Mouse (Mus musculus) liver, embryonic 15.5 days (tissue): ENCODE results near the gene Lrrc71. TPM values are rescaled to one million over a fixed set of nuclear protein-coding genes. Genes with fewer than 3 reads are reported as not detected.

Experiments used
- ATAC-seq: fragments of 200-750 bp; cut with Nextera tagmentation; 2 replicates; pipeline ENCODE4 v1.8.0; 2017; ENCODE audit warnings: moderate number of reproducible peaks, mild to moderate bottlenecking, moderate library complexity; ENCODE audit not compliant: insufficient read depth
- H3K27ac ChIP-seq: fragments of 300-500 bp; sonication (generic); replicated peaks from 2 replicates; pipeline ENCODE4 v1.5.1; 2015; ENCODE audit warnings: mild to moderate bottlenecking, inconsistent platforms
- H3K27me3 ChIP-seq: fragments of 300-500 bp; sonication (generic); 2 replicates; pipeline ENCODE4 v1.6.1; 2015; ENCODE audit warnings: mild to moderate bottlenecking, inconsistent platforms
- H3K36me3 ChIP-seq: fragments of 300-500 bp; sonication (generic); replicated peaks from 2 replicates; pipeline ENCODE4 v1.6.1; 2015; ENCODE audit warnings: moderate library complexity, mild to moderate bottlenecking, inconsistent platforms
- H3K4me1 ChIP-seq: fragments of 300-500 bp; sonication (generic); replicated peaks from 2 replicates; pipeline ENCODE4 v1.6.1; 2015; ENCODE audit warnings: inconsistent platforms
- H3K4me2 ChIP-seq: fragments of 300-500 bp; sonication (generic); 2 replicates; pipeline ENCODE4 v1.6.1; 2015; ENCODE audit warnings: moderate library complexity, mild to moderate bottlenecking, inconsistent platforms
- H3K4me3 ChIP-seq: fragments of 300-500 bp; sonication (generic); replicated peaks from 2 replicates; pipeline ENCODE4 v1.5.1; 2015; ENCODE audit warnings: mild to moderate bottlenecking, inconsistent platforms
- H3K9ac ChIP-seq: fragments of 300-500 bp; sonication (generic); 2 replicates; pipeline ENCODE4 v1.6.1; 2015; ENCODE audit warnings: moderate library complexity, mild to moderate bottlenecking, inconsistent platforms
- H3K9me3 ChIP-seq: fragments of 300-500 bp; sonication (generic); replicated peaks from 2 replicates; pipeline ENCODE4 v1.6.1; 2016; ENCODE audit warnings: inconsistent platforms
- WGBS: fragments of 180-500 bp; shearing (Covaris S2); methylation state at CpG from one replicate; pipeline ENCODE4 v1.1.7; 2015; ENCODE audit warnings: mixed read lengths; ENCODE audit not compliant: insufficient replicate concordance; 5-methylcytosine and 5-hydroxymethylcytosine counted together
- polyA plus RNA-seq: library from polyadenylated mRNA; unstranded; fragments of >200 nt; fragmentation: Nextera tagmentation; extraction: Ambion mirVana; gene quantifications from 2 replicates; pipeline ENCODE4 v1.2.1, GENCODE M21; 2015

Lrrc71 gene
- polyA plus RNA-seq, 1 experiment from 2014 or later = 0.15 TPM

- H3K36me3 ChIP-seq = no peaks in the 10 kb centered on the region
- H3K9ac ChIP-seq = no peak overlapping the region
- no peaks in the 10 kb centered on the region for H3K27me3 ChIP-seq
- no peak overlapping the region for H3K27ac ChIP-seq
- H3K4me3 ChIP-seq = no peak overlapping the region
- no peaks in the 10 kb centered on the region for H3K9me3 ChIP-seq
- H3K4me2 ChIP-seq = no peak overlapping the region
- 51% methylated on average over 4 of the region's 4 CpGs for WGBS
- no peaks in the 10 kb centered on the region for H3K4me1 ChIP-seq
- ATAC-seq = no peak
Observed at GRCm38 (mm10) chr3:87743927-87744326, 4.5 kb downstream of the Lrrc71 start.

- ATAC-seq = no peak
- no peaks in the 10 kb centered on the region for H3K27me3 ChIP-seq
- H3K9ac ChIP-seq = no peak overlapping the region
- H3K4me3 ChIP-seq = no peak overlapping the region
- no peaks in the 10 kb centered on the region for H3K4me1 ChIP-seq
- 54% methylated on average over 16 of the region's 16 CpGs for WGBS
- no peak overlapping the region for H3K4me2 ChIP-seq
- H3K36me3 ChIP-seq = 0 out of 2 replicates have a peak, but pooled peaks cover 4% of the 10 kb centered on the region
- H3K9me3 ChIP-seq = no peaks in the 10 kb centered on the region
- no peak overlapping the region for H3K27ac ChIP-seq
Observed at GRCm38 (mm10) chr3:87742735-87743134, 5.7 kb downstream of the Lrrc71 start.

GRCm38 (mm10) chr3:87742013-87742412, 6.4 kb downstream of the Lrrc71 start:
- WGBS = 59% methylated on average over 3 of the region's 3 CpGs

DNA sequence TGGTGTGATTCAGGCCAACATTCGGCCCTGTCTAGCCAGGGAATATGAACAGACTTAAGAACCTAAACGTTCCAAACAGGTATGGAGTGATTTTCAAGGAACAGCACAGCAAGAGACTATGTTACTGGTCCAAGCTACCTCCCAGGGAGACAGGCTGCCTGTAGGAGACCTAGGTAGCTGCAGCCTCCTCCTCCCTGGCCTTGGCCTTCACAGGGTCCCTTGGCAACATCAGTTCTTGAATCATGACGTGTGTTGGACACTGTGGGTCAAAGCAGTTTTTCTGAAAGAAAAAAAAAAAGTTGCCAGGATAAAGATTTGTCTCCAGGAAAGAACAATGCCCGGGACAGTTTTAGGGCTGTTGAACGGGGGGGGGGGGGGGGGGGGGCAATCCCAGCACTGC, 9.5 kb downstream of the Lrrc71 start:
- no peak overlapping the region for H3K4me2 ChIP-seq
- H3K4me1 ChIP-seq = no peaks in the 10 kb centered on the region
- H3K27me3 ChIP-seq = no peaks in the 10 kb centered on the region
- no peak for ATAC-seq
- WGBS = 63% methylated on average over 4 of the region's 5 CpGs
- H3K9ac ChIP-seq = no peak overlapping the region
- no peaks in the 10 kb centered on the region for H3K9me3 ChIP-seq
- 0 out of 2 replicates have a peak, but pooled peaks cover 10% of the 10 kb centered on the region for H3K36me3 ChIP-seq
- H3K27ac ChIP-seq = no peak overlapping the region
- H3K4me3 ChIP-seq = no peak overlapping the region

More at GRCm38 (mm10) chr3:87742013-87742412, 6.4 kb downstream of the Lrrc71 start:
- no peaks in the 10 kb centered on the region for H3K9me3 ChIP-seq
- no peak overlapping the region for H3K4me3 ChIP-seq
- ATAC-seq = no peak
- no peaks in the 10 kb centered on the region for H3K27me3 ChIP-seq
- 0 out of 2 replicates have a peak, but pooled peaks cover 4% of the 10 kb centered on the region for H3K36me3 ChIP-seq
- H3K4me2 ChIP-seq = no peak overlapping the region
- H3K27ac ChIP-seq = no peak overlapping the region
- no peak overlapping the region for H3K9ac ChIP-seq
- no peaks in the 10 kb centered on the region for H3K4me1 ChIP-seq

- Histone ChIP-seq H3K4me1 (no peaks in the 10 kb centered on the region), H3K27me3 (no peaks in the 10 kb centered on the region), H3K4me2 (no peak overlapping the region), H3K9ac (no peak overlapping the region), H3K36me3 (peaks cover 14% of the 10 kb centered on the region; the same call in 1 of the 2 replicates), H3K27ac (no peak overlapping the region), H3K4me3 (no peak overlapping the region), H3K9me3 (no peaks in the 10 kb centered on the region)
- ATAC-seq = no peak
- 65% methylated on average over 9 of the region's 9 CpGs for WGBS
Observed at GRCm38 (mm10) chr3:87735335-87735734, 13.1 kb downstream of the Lrrc71 start.

DNA sequence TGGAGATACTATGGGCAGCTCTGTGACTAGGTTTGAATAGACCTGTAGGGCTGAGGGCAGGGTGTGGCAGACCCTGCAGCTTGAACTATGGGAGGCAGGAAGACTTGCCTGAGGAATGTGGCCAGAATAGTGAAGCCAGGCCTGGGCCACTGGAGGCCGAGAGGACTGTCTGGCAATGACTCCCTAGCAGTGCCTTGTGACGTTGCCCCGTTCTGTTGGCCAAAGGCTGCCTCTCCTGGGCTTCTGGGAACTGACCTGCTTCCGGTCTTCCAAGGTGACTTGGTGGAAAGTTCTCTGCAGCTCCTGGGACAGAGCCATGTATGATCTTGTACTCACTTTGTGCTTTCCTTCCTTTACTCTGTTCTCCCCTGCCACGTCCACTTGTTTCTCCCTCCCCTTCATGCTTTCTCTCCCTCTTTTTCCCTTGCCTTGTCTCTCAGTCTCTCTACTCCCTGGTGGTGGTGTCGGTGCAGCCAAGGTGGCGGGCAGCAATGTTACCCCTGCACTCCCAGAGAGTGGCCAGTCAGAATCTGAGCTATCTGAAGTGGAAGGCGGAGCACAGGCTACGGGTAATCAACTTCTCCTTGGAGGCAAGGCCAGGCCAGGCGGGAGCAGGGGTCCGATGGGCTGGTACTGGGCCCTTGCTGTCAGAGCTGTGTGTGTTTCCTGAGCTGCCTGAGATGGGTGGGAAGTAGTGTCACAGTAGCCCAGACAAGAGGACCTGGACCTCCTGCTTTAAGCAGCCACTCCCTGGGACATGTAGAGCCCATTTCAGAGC, 14.3 kb downstream of the Lrrc71 start:
- Histone ChIP-seq H3K4me2 (no peak overlapping the region), H3K27ac (no peak overlapping the region), H3K9ac (no peak overlapping the region), H3K4me1 (no peaks in the 10 kb centered on the region), H3K36me3 (peaks cover 14% of the 10 kb centered on the region; the same call in 1 of the 2 replicates), H3K27me3 (no peaks in the 10 kb centered on the region), H3K4me3 (no peak overlapping the region), H3K9me3 (no peaks in the 10 kb centered on the region)
- WGBS = 65% methylated on average over 11 of the region's 11 CpGs
- ATAC-seq = no peak

GRCm38 (mm10) chr3:87733098-87733497, 15.3 kb downstream of the Lrrc71 start:
- Histone ChIP-seq H3K27me3 (no peaks in the 10 kb centered on the region), H3K4me2 (no peak overlapping the region), H3K9ac (no peak overlapping the region), H3K36me3 (peaks cover 15% of the 10 kb centered on the region; the same call in 1 of the 2 replicates), H3K4me1 (no peaks in the 10 kb centered on the region), H3K9me3 (no peaks in the 10 kb centered on the region), H3K27ac (no peak overlapping the region), H3K4me3 (no peak overlapping the region)
- ATAC-seq = no peak
- 54% methylated on average over 4 of the region's 4 CpGs for WGBS

DNA sequence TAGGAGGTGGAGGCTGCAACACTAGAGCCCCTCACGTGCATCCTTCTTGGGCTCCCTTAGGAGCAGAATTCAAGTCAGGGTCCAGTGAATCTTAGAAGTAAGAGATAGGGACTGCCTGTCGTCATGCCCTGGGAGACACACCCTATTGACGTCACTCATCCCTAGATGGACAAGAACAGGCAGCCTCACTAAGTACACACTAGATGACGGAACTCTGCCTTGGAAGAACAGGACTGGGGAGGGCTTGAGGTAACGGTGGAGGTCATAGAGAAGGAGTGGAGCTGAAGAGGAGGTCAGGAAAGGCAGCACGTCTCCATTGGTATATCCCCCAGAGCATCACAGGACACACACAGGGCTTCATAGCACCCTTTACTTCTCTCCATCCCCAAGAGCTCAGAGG, 19.7 kb downstream of the Lrrc71 start:
- 51% methylated on average over 6 of the region's 6 CpGs for WGBS
- H3K9ac ChIP-seq = no peak overlapping the region
- no peaks in the 10 kb centered on the region for H3K27me3 ChIP-seq
- ATAC-seq = no peak
- no peak overlapping the region for H3K27ac ChIP-seq
- H3K9me3 ChIP-seq = no peaks in the 10 kb centered on the region
- no peak overlapping the region for H3K4me2 ChIP-seq
- H3K4me3 ChIP-seq = no peak overlapping the region
- no peaks in the 10 kb centered on the region for H3K4me1 ChIP-seq
- H3K36me3 ChIP-seq = peaks cover 27% of the 10 kb centered on the region

- Histone ChIP-seq H3K9ac (no peak overlapping the region), H3K27me3 (no peaks in the 10 kb centered on the region), H3K36me3 (peaks cover 30% of the 10 kb centered on the region), H3K27ac (no peak overlapping the region), H3K4me2 (no peak overlapping the region), H3K4me3 (no peak overlapping the region), H3K4me1 (no peaks in the 10 kb centered on the region), H3K9me3 (no peaks in the 10 kb centered on the region)
- WGBS = 81% methylated on average over 7 of the region's 7 CpGs
- no peak for ATAC-seq
Observed at GRCm38 (mm10) chr3:87726191-87726590, 22.2 kb downstream of the Lrrc71 start.

- Histone ChIP-seq H3K4me3 (no peak overlapping the region), H3K4me1 (no peaks in the 10 kb centered on the region), H3K27ac (no peak overlapping the region), H3K27me3 (no peaks in the 10 kb centered on the region), H3K4me2 (no peak overlapping the region), H3K9me3 (no peaks in the 10 kb centered on the region), H3K36me3 (peaks cover 28% of the 10 kb centered on the region), H3K9ac (no peak overlapping the region)
- WGBS = 79% methylated on average over 16 of the region's 16 CpGs
- ATAC-seq = no peak
Observed at GRCm38 (mm10) chr3:87725396-87726160, 22.8 kb downstream of the Lrrc71 start.

- H3K4me2 ChIP-seq = no peak overlapping the region
- H3K4me1 ChIP-seq = no peaks in the 10 kb centered on the region
- no peaks in the 10 kb centered on the region for H3K27me3 ChIP-seq
- no peak overlapping the region for H3K27ac ChIP-seq
- ATAC-seq = no peak
- no peak overlapping the region for H3K9ac ChIP-seq
- 76% methylated on average over 6 of the region's 6 CpGs for WGBS
- peaks cover 28% of the 10 kb centered on the region for H3K36me3 ChIP-seq
- no peak overlapping the region for H3K4me3 ChIP-seq
- no peaks in the 10 kb centered on the region for H3K9me3 ChIP-seq
Observed at GRCm38 (mm10) chr3:87724556-87724955, 23.9 kb downstream of the Lrrc71 start.
